Mouse (Mus musculus) liver, embryonic 14.5 days (tissue): ENCODE results near the gene Dock7. TPM values are rescaled to one million over a fixed set of nuclear protein-coding genes. Genes with fewer than 3 reads are reported as not detected.

Experiments used
- ATAC-seq: fragments of 200-750 bp; cut with Nextera tagmentation; 2 replicates; pipeline ENCODE4 v1.8.0; 2017; ENCODE audit warnings: moderate number of reproducible peaks, mild to moderate bottlenecking, moderate library complexity; ENCODE audit not compliant: insufficient read depth
- DNase-seq, 3 experiments: peaks; one replicate each; pipeline ENCODE4 v3.0.0-alpha.2; 2012 to 2013; ENCODE audit warnings: low read depth in 3 of 3, low spot score in 3 of 3
- H3K27ac ChIP-seq: fragments of 300-500 bp; sonication (generic); 2 replicates; pipeline ENCODE4 v1.5.1; 2014; ENCODE audit warnings: moderate library complexity, mild to moderate bottlenecking, control low read depth, inconsistent platforms
- H3K27me3 ChIP-seq: fragments of 300-500 bp; sonication (generic); 2 replicates; pipeline ENCODE4 v1.6.1; 2014; ENCODE audit warnings: mild to moderate bottlenecking, low read length, moderate library complexity; ENCODE audit not compliant: control insufficient read depth, insufficient read depth
- H3K36me3 ChIP-seq: fragments of 300-500 bp; sonication (generic); replicated peaks from 2 replicates; pipeline ENCODE4 v1.6.1; 2014; ENCODE audit warnings: low read depth; ENCODE audit not compliant: control insufficient read depth, insufficient read depth
- H3K4me1 ChIP-seq, 2 experiments: fragments of 200-500 bp in 1 of 2; fragments of 300-500 bp in 1 of 2; sonication (generic) in 1 of 2; replicated peaks; 2 replicates each; pipeline ENCODE4 v1.6.1; 2012 to 2014; ENCODE audit warnings: antibody characterized with exemption in 1 of 2, inconsistent platforms in 1 of 2, low read length in 1 of 2; ENCODE audit not compliant: control insufficient read depth in 2 of 2, insufficient read depth in 2 of 2
- H3K4me2 ChIP-seq: fragments of 300-500 bp; sonication (generic); 2 replicates; pipeline ENCODE4 v1.6.1; 2014; ENCODE audit warnings: low read depth, mild to moderate bottlenecking, control low read depth, moderate library complexity
- H3K4me3 ChIP-seq, 2 experiments: fragments of 200-500 bp in 1 of 2; fragments of 300-500 bp in 1 of 2; sonication (generic) in 1 of 2; 2 replicates each; pipeline ENCODE4 v1.5.1; 2012 to 2014; ENCODE audit warnings: low read depth in 2 of 2, low read length in 2 of 2, mild to moderate bottlenecking in 2 of 2, control low read depth in 1 of 2, inconsistent platforms in 1 of 2, moderate library complexity in 1 of 2; ENCODE audit not compliant: insufficient read depth in 1 of 2
- H3K9ac ChIP-seq: fragments of 300-500 bp; sonication (generic); replicated peaks from 2 replicates; pipeline ENCODE4 v1.6.1; 2014; ENCODE audit warnings: mild to moderate bottlenecking, control low read depth, moderate library complexity
- H3K9me3 ChIP-seq: fragments of 300-500 bp; sonication (generic); 2 replicates; pipeline ENCODE4 v1.6.1; 2016; ENCODE audit warnings: low read length, mixed read lengths; ENCODE audit not compliant: control insufficient read depth
- CTCF ChIP-seq: IDR thresholded peaks from 2 replicates; pipeline ENCODE4 v1.5.1; 2016; ENCODE audit warnings: antibody characterized with exemption, low read depth, control low read depth
- EP300 ChIP-seq: IDR thresholded peaks from 2 replicates; pipeline ENCODE4 v1.6.1; 2016; ENCODE audit warnings: antibody characterized with exemption, low read depth
- WGBS: fragments of 180-500 bp; shearing (Covaris S2); extraction: QIAGEN DNeasy Blood & Tissue Kit; methylation state at CpG from one replicate; pipeline ENCODE4 v1.1.7; 2014; ENCODE audit not compliant: insufficient replicate concordance; 5-methylcytosine and 5-hydroxymethylcytosine counted together
- polyA plus RNA-seq, 2 experiments: library from polyadenylated mRNA; depleted of rRNA in 1 of 2; stranded (reverse) in 1 of 2; unstranded in 1 of 2; fragments of >200 nt; fragmentation: Nextera tagmentation in 1 of 2; extraction: Ambion mirVana in 1 of 2; gene quantifications; 2 replicates each; pipeline versions ENCODE4 v1.2.1 to v1.2.3; 2012 to 2014

Dock7 gene
- polyA plus RNA-seq, 2 experiments: 9.0 to 15.2 TPM

- TF ChIP-seq EP300 (no peak), CTCF (no peak)
- no peak overlapping the region for H3K4me2 ChIP-seq
- H3K9me3 ChIP-seq: no peaks in the 10 kb centered on the region
- 69% methylated on average over 5 of the region's 5 CpGs for WGBS
- DNase-seq: no peak
- no peak overlapping the region for H3K9ac ChIP-seq
- no peak overlapping the region for H3K4me3 ChIP-seq
- no peaks in the 10 kb centered on the region for H3K4me1 ChIP-seq
- no peak overlapping the region for H3K27ac ChIP-seq
- no peaks in the 10 kb centered on the region for H3K36me3 ChIP-seq
- no peak for ATAC-seq
- no peaks in the 10 kb centered on the region for H3K27me3 ChIP-seq
Measured at GRCm38 (mm10) chr4:98910246-98910645, 210.5 kb downstream of the Dock7 start.

- H3K4me2 ChIP-seq: no peak overlapping the region
- no peaks in the 10 kb centered on the region for H3K9me3 ChIP-seq
- WGBS: 13% methylated on average over 10 of the region's 10 CpGs
- no peaks in the 10 kb centered on the region for H3K27me3 ChIP-seq
- H3K36me3 ChIP-seq: no peaks in the 10 kb centered on the region
- peak; percentile 63 for TF ChIP-seq CTCF
- TF ChIP-seq EP300: no peak
- no peaks in the 10 kb centered on the region for H3K4me1 ChIP-seq
- DNase-seq: peak in 1 of 3 experiments; percentile 3
- H3K4me3 ChIP-seq: no peak overlapping the region
- no peak overlapping the region for H3K27ac ChIP-seq
- ATAC-seq: no peak
- H3K9ac ChIP-seq: no peak overlapping the region
Measured at GRCm38 (mm10) chr4:98887148-98887547, 233.6 kb downstream of the Dock7 start.

Other genes with a start within 250 kb of the Dock7 start
- gene Usp1, start 197.1 kb downstream of the Dock7 start, polyA plus RNA-seq (2012; rRNA removed): 25.0 and 29.6 TPM in 2 replicates
- 73.6 and 88.4 TPM in 2 replicates for gene Usp1, start 197.1 kb downstream of the Dock7 start, polyA plus RNA-seq (2014; fragmentation: Nextera tagmentation; extraction: Ambion mirVana)
- 20.3 and 42.7 TPM in 2 replicates for gene Angptl3, start 90.0 kb downstream of the Dock7 start, polyA plus RNA-seq (2012; rRNA removed)
- gene Angptl3, start 90.0 kb downstream of the Dock7 start, polyA plus RNA-seq (2014; fragmentation: Nextera tagmentation; extraction: Ambion mirVana): 84.9 and 85.5 TPM in 2 replicates
- gene Atg4c, start 73.0 kb upstream of the Dock7 start, polyA plus RNA-seq (2012; rRNA removed): 1.6 and 2.3 TPM in 2 replicates
- 3.7 and 3.9 TPM in 2 replicates for gene Atg4c, start 73.0 kb upstream of the Dock7 start, polyA plus RNA-seq (2014; fragmentation: Nextera tagmentation; extraction: Ambion mirVana)
- 0.08 and 0.21 TPM in 2 replicates for gene Gm12689, start 175.0 kb upstream of the Dock7 start, polyA plus RNA-seq (2012; rRNA removed)
- not detected in 2 replicates for gene Gm12689, start 175.0 kb upstream of the Dock7 start, polyA plus RNA-seq (2014; fragmentation: Nextera tagmentation; extraction: Ambion mirVana)